Mouse (Mus musculus) erythroblast, embryonic 14.5 days (primary cell): ENCODE measurements around the gene Slc1a6.

Experiments
- GATA1 ChIP-seq: IDR thresholded peaks from 2 replicates; pipeline ENCODE4 v1.6.1; 2012; ENCODE audit warnings: low read length, inconsistent platforms, mixed read lengths
- TAL1 ChIP-seq: IDR thresholded peaks from 3 replicates; pipeline ENCODE4 v1.6.1; 2012; ENCODE audit warnings: low read length, inconsistent platforms, mixed read lengths

- no peak for TF ChIP-seq GATA1
- TF ChIP-seq TAL1: no peak
Measured at GRCm38 (mm10) chr10:78787566-78788087, 7.3 kb downstream of the Slc1a6 start.
